Mouse (Mus musculus) bone marrow, adult 2 months (tissue): Measurements from ENCODE around the gene Son. TPM values are rescaled to one million over a fixed set of nuclear protein-coding genes. Genes with fewer than 3 reads are reported as not detected.
A peak's percentile ranks its signal among the peaks of the same experiment; 100 is the strongest.

Source experiments
- H3K27ac ChIP-seq: fragments of 200-500 bp; 2 replicates; pipeline ENCODE4 v1.5.1; 2012; ENCODE audit warnings: low read depth, mild to moderate bottlenecking, control low read depth, inconsistent platforms, low read length; ENCODE audit not compliant: control insufficient read depth, poor library complexity, insufficient read depth
- H3K4me1 ChIP-seq: fragments of 200-500 bp; 2 replicates; pipeline ENCODE4 v1.6.1; 2011; ENCODE audit warnings: low read length; ENCODE audit not compliant: control insufficient read depth, insufficient read depth
- H3K4me3 ChIP-seq: fragments of 200-500 bp; replicated peaks from 2 replicates; pipeline ENCODE3; 2011; ENCODE audit warnings: mild to moderate bottlenecking, low read depth, low read length, control low read depth; ENCODE audit not compliant: control insufficient read depth
- CTCF ChIP-seq: fragments of 200-500 bp; IDR thresholded peaks from 2 replicates; pipeline ENCODE4 v1.5.1; 2011; ENCODE audit warnings: low read length, control low read depth; ENCODE audit not compliant: control insufficient read depth, insufficient read depth
- POLR2A ChIP-seq: fragments of 200-500 bp; IDR thresholded peaks from 2 replicates; pipeline ENCODE4 v1.6.1; 2011; ENCODE audit warnings: low read depth, mild to moderate bottlenecking, control low read depth, low read length, borderline replicate concordance; ENCODE audit not compliant: control insufficient read depth
- WGBS: fragments of 180-500 bp; shearing (Covaris S2); methylation state at CpG from one replicate; pipeline ENCODE4 v1.1.7; 2018; 5-methylcytosine and 5-hydroxymethylcytosine counted together
- polyA plus RNA-seq: library from polyadenylated mRNA; stranded (reverse); fragments of >200 nt; gene quantifications from 2 replicates; pipeline ENCODE4 v1.2.4, GENCODE M21; 2011; ENCODE audit warnings: low replicate concordance; ENCODE audit not compliant: missing spikeins, insufficient read depth, insufficient read length

Son gene
- polyA plus RNA-seq, 1 experiment: 165 TPM

- TF ChIP-seq POLR2A (no peak), CTCF (no peak)
- Histone ChIP-seq H3K4me3 (no peak overlapping the region), H3K27ac (no peak overlapping the region), H3K4me1 (no peaks in the 10 kb centered on the region)
- WGBS: 87% methylated on average over 14 of the region's 14 CpGs
Measured at GRCm38 (mm10) chr16:91704603-91705340, 57.5 kb downstream of the Son start.

GRCm38 (mm10) chr16:91710241-91710640 is 62.9 kb downstream of the Son start:
- Histone ChIP-seq H3K27ac (no peak overlapping the region), H3K4me3 (no peak overlapping the region), H3K4me1 (no peaks in the 10 kb centered on the region)
- WGBS: 88% methylated on average over 7 of the region's 7 CpGs
- TF ChIP-seq CTCF (no peak), POLR2A (no peak)

GRCm38 (mm10) chr16:91716927-91717349 is 69.6 kb downstream of the Son start:
- H3K27ac ChIP-seq: peak overlapping the region; percentile 80; the same call in 1 of the 2 replicates
- H3K4me3 ChIP-seq: no peak overlapping the region
- TF ChIP-seq POLR2A (peak; percentile 64; the same call in 1 of the 2 replicates), CTCF (peak; percentile 30; the same call in 1 of the 2 replicates)
- peaks cover 1% of the 10 kb centered on the region; the same call in 1 of the 2 replicates for H3K4me1 ChIP-seq
- WGBS: 51% methylated on average over 11 of the region's 11 CpGs

GRCm38 (mm10) chr16:91717399-91717798 is 70.1 kb downstream of the Son start:
- WGBS: 67% methylated on average over 4 of the region's 4 CpGs
- TF ChIP-seq CTCF (no peak), POLR2A (no peak)
- peak overlapping the region; percentile 79 for H3K27ac ChIP-seq

GRCm38 (mm10) chr16:91724247-91724646 is 76.9 kb downstream of the Son start:
- H3K27ac ChIP-seq: no peak overlapping the region
- peak; percentile 83 for TF ChIP-seq CTCF
- no peak for TF ChIP-seq POLR2A
- H3K4me1 ChIP-seq: peaks cover 2% of the 10 kb centered on the region
- no peak overlapping the region for H3K4me3 ChIP-seq
- 41% methylated on average over 3 of the region's 3 CpGs for WGBS

More at GRCm38 (mm10) chr16:91717399-91717798, 70.1 kb downstream of the Son start:
- H3K4me1 ChIP-seq: peaks cover 1% of the 10 kb centered on the region; the same call in 1 of the 2 replicates
- no peak overlapping the region for H3K4me3 ChIP-seq

GRCm38 (mm10) chr16:91727433-91727832 is 80.1 kb downstream of the Son start:
- H3K27ac ChIP-seq: peak overlapping the region; percentile 49; the same call in 1 of the 2 replicates
- H3K4me1 ChIP-seq: peaks cover 2% of the 10 kb centered on the region
- TF ChIP-seq POLR2A: no peak
- TF ChIP-seq CTCF: no peak
- peak overlapping the region; percentile 34 for H3K4me3 ChIP-seq
- 44% methylated on average over 15 of the region's 15 CpGs for WGBS

DNA sequence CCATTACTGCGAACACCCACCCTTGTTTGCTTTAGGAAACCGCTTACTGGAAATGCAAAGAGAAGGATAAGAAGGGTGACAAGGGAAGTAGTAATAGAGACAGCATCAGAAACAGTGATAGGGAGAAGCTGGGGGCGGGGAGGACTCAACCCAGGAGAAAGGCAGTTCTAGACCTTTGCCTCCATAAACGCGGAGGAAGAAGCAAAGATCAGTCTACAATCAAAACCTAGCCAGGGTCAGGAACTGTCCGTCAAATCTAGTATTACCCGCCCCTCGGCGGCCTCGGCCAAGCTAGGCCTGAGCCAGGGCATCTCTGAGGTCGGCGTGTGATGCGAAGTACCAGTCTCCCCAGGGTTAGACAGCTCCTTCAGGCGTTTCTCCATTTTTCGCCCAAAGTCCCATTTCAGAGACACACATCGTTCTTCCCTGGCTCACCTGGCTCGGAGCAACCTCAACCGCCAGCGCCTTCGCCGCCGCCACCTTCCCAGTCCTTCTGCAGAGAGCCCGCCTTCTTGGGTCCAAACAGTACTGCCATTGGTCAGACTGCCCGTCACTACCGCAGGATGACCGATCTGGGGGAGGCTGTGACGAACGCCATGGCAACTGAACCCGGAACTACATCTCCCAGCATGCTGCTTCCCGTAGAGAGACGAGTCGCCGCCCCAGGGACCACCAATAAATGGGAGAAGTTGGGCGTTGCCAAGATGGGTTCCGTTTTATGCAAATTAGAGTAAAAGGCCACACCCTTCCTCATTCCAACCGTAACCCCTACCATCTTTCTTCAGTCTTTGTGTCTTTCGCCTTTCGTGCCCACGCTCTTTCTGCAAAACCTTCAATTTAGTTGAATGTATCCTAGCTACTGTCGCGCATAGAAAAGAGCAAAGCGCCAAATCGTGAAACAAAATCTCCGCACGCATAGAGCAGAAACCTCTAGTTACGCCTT is 81.1 kb downstream of the Son start, which contains the start of gene Cryzl1:
Cryzl1 (minus strand) TSS at position 853 of the 943 bp plus-strand sequence.
- peak within 1 kb of the TSS; percentile 79 for H3K27ac ChIP-seq
- peak within 1 kb of the TSS; percentile 81 for H3K4me3 ChIP-seq
- WGBS: 1% methylated on average over 46 of the region's 46 CpGs
- peaks cover 2% of the 10 kb centered on the region for H3K4me1 ChIP-seq
- TF ChIP-seq CTCF: no peak
- TF ChIP-seq POLR2A: peak; percentile 64; the same call in 1 of the 2 replicates

Other genes with a start within 250 kb of the Son start
- gene Il10rb, start 241.3 kb upstream of the Son start, polyA plus RNA-seq: 24.1 and 25.9 TPM in 2 replicates
- 10.3 and 15.9 TPM in 2 replicates for gene Ifnar1, start 162.3 kb upstream of the Son start, polyA plus RNA-seq
- 11.1 and 27.7 TPM in 2 replicates for gene Ifngr2, start 100.4 kb upstream of the Son start, polyA plus RNA-seq
- gene Tmem50b, start 49.7 kb upstream of the Son start, polyA plus RNA-seq: 7.3 and 17.5 TPM in 2 replicates
- gene Dnajc28, start 28.5 kb upstream of the Son start, polyA plus RNA-seq: 1.6 and 1.9 TPM in 2 replicates
- gene Gart, start 554 bp upstream of the Son start, polyA plus RNA-seq: 70.5 and 94.2 TPM in 2 replicates
- 15.2 and 18.0 TPM in 2 replicates for gene Donson, start 41.3 kb downstream of the Son start, polyA plus RNA-seq
- gene Cryzl1, start 81.5 kb downstream of the Son start, polyA plus RNA-seq: 23.4 and 42.5 TPM in 2 replicates
- gene Itsn1, start 81.8 kb downstream of the Son start, polyA plus RNA-seq: 91.6 and 158 TPM in 2 replicates